Mouse (Mus musculus) A20 (cell line): ENCODE results near the gene Bcat1.

ENCODE experiments used
- DNase-seq: peaks from one replicate; pipeline ENCODE4 v3.0.0-alpha.2; 2011; ENCODE audit warnings: low read depth, low spot score

Gene Bcat1

GRCm38 (mm10) chr6:145075548-145076224 lies at the start of gene Bcat1:
Gene Bcat1, minus strand, starts transcription at chr6:145076184.
- DNase-seq = peak; percentile 90

- DNase-seq = no peak
Observed at GRCm38 (mm10) chr6:145125591-145126113, 49.7 kb upstream of the Bcat1 start.

GRCm38 (mm10) chr6:145124621-145125020 lies 48.6 kb upstream of the Bcat1 start:
- no peak for DNase-seq

DNA sequence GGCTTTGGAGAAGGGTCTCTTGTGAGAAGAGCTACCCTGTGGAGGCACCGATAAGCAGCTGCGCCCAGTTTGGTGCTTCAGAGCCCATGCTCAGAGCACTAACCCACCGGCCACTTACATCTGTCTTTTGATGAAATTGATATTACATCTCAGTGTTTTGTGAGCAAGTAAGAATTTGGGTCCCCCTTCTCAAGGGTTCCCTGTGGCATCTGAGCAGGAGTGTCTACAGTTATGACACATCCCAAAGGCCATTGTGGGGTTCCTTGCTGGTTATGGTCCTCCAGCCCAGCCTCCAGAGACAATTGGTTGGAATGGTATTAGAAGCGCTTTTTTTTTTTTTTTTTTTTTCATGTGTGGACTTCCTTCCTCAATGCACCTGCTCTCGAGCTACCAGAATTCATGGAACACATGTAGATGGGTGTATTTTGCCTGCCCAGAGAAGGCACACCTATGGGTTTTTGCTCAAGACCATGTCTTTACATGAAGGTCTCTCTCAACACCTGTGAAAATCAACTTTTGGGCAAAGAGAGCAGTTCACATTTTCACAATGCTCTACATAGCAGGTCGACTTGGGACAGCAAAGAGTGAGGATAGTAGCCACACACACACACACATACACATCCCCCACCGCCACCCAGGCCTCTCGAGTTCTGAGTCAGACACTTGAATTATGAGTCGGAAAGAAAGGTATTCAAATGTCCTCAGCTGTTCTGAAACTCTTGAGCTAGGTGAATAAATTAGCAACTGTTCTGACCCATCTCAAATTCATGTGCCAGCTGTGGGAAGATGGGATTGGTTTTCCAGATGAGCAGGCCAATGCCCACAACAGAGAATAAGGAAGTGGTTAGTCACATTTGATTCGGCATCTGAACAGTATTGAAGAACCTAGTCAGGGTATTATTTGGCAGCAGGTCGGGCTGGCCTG lies 47.4 kb upstream of the Bcat1 start:
- peak; percentile 76 for DNase-seq

DNA sequence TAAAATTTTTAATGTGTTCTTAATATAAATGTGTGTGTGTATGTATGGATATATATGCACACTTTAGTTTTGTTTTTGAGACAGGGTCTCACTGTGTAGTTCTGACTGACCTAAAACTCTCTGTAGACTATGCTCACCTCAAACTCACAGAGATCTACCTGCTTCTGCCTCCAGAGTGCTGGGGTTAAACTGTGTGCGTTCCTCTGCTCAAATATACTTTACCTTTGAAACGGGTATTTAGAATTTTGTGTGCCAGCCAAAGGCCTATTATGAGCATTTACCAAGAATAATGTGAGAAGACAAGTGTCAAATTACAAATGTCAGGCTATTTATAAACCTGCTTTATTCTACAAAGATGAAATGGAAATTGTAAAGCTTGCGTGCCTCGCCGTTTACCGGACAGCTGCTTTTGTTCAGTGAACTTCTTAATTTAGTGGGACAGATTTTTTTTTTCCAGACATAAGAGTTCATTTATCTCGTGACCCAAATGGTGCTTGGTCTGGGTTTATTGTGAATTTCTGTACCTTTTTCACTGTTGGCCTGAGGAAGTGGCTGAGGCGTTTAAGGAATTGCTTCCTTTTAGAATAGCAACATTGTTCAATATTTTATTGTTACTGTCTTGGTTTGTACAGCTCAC lies 46.6 kb upstream of the Bcat1 start:
- peak; percentile 73 for DNase-seq

DNA sequence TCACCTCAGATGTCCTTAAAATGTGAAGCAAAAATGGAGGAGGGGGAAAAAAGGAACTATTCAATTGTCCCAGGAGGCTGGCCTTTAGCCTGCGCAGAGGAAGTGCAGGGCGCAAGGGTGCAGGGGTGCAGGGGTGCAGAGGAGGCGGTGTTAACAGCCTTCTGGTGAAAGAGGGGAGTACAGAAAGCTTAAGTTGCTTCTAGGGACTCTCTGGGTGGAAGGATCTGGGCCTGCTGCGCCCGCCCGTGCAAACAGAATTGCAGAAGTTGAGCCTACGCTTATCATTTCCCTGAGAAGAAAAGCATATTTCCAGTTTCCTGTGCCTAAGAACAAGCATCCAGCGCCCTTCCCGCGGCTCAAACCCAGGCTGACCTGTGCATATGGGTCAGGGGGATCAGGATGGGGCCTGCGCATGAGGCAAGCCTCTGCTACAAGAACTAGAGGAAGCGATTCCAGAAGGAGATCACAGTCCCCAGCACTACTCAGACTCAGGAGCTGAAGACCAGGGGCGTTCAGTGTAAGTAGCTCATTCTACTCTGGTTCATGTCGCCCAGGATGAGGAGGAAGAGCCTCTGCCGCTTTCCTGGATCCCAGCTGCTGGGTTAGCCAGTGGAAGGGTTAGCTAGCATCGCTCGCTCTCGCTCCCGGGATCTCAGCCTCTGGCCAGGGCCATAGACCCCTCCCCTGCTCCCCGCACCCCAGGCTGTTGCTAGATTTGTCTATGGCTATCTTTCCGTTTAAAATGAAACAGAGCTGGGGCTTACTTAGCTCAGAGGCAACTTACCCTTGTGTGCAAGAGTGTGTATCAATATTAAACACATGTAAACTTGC lies 45.8 kb upstream of the Bcat1 start:
- peak; percentile 92 for DNase-seq

GRCm38 (mm10) chr6:145120787-145121589 lies 45.0 kb upstream of the Bcat1 start:
- DNase-seq = peak; percentile 89

GRCm38 (mm10) chr6:145120086-145120485 lies 44.1 kb upstream of the Bcat1 start:
- no peak for DNase-seq

DNA sequence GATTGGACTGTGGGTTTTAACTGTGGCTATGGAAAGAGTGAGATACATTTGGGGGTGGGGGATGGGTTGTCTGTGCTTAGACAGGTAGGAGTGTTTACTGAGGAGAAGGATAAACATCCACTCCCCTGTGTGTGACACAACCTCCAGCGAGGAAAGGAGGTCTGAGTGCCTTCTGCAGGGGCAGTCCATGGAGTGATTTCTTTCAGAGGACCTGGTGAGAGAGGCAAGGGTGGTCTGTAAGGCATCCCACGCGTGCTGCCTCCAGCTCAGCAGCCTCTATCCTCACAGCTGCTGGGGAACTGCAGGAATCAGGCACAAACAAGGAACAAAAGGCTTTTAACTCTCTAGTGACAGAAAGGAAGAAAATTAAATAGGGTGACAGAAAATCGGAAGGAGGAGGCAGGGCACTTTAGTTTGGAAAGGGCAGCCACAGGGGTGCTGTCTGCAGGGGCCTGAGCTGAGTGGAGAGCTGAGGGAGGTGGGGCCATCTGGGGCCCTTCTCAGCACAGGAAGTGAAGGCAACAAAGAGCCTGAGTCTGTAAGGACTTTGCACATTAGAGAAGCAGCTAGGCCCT lies 40.2 kb upstream of the Bcat1 start:
- DNase-seq = peak; percentile 84

DNA sequence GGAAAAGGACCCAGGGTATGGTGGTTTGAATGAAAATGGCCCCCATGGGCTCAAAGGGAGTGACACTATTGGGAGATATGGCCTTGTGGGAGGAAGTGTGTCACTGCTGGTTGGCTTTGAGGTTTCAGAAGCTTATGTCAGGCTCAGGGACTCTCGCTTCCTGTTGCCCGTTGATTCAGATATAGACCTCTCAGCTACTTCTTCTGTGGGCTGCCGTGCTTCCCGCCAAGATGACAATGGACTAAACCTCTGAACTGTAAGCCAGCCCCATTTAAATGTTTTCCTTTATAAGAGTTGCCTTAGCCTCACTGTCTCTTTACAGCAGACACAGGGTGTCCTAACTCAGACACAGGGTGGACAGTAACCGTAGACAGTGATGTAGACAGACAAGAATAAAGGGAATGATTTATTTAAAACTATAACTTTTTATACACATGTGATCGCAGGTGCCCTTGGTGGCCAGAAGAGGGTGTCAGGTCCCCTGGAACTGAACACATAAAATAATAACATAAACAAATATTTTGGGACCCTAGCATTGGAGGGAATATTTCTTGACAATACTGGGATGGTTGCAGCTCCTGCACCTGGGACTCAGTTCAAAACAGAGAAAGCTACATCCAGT lies 39.6 kb upstream of the Bcat1 start, which contains the start of gene Lrmp:
Gene Lrmp (plus strand): TSS at position 178 of the 622 bp plus-strand sequence.
- DNase-seq = peak; percentile 77

GRCm38 (mm10) chr6:145114561-145114960 lies 38.6 kb upstream of the Bcat1 start:
- DNase-seq = no peak

- no peak for DNase-seq
Observed at GRCm38 (mm10) chr6:145112865-145113264, 36.9 kb upstream of the Bcat1 start.

GRCm38 (mm10) chr6:145110786-145111185 lies 34.8 kb upstream of the Bcat1 start:
- no peak for DNase-seq

GRCm38 (mm10) chr6:145106163-145106842 lies 30.3 kb upstream of the Bcat1 start:
- DNase-seq = peak; percentile 35

DNA sequence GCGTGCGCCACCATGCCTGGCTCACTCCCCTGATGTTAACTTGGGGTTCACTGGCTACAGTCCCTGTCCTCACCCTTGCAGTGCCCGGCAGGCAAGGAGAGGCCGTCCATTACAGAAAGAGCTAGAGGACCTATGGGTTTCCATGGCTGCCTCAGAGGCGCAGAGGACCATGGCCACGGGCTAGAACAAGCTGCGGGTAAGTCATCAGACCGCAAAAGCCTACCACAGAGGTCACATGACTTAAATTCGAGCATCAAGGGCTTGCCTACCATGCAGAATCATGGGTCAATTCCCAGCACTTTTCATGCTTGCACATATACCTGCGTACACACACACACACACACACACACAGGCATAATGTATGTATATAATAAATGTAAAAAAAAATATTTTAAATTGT lies 29.5 kb upstream of the Bcat1 start:
- DNase-seq = no peak

GRCm38 (mm10) chr6:145104241-145104939 lies 28.4 kb upstream of the Bcat1 start:
- peak; percentile 44 for DNase-seq

DNA sequence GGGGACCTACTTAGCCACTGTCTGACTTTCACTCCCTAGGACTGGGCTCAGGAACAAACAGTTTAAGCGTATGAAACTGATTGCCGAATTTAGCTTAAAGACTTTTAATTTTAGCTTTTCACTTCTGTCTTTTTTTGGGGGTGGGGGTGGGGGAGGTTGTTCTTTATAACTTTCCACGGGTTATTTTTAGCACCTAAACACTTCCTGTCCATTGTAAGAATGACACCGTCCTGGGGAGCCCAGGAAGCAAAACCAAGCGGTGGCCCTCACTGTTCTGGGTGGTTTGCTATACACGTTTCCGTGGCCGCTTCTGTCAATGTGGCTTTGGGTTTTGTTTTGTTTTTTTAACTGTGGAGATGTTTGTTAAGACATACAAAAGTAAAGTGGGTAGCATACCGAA lies 24.9 kb upstream of the Bcat1 start:
- peak; percentile 76 for DNase-seq

DNA sequence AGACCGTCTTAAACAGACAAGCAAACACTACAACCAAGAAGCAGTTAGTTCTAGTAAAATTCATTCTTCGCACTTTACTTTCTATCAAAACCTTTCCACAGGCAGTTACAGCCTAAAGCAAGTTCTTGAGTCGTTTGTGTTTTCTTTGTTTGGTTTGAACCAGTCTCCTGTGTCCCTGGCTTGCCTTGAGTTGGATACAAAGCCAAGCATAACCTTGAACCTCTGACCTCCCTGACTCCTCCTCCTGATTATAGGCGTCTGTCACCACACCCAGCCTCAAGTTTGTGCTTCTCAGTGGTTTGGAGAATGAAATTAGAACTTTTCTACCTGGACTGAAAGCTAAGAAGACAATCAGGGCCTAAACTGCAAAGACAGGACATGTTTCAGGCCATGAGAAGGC lies 18.4 kb upstream of the Bcat1 start:
- no peak for DNase-seq
